Mouse (Mus musculus) kidney, postnatal 14 days (tissue): ENCODE data around the gene Cntn5.

Experiments used
- DNase-seq: peaks from one replicate; pipeline ENCODE4 v3.0.0; 2022; ENCODE audit warnings: mixed read lengths

The Cntn5 gene

DNA sequence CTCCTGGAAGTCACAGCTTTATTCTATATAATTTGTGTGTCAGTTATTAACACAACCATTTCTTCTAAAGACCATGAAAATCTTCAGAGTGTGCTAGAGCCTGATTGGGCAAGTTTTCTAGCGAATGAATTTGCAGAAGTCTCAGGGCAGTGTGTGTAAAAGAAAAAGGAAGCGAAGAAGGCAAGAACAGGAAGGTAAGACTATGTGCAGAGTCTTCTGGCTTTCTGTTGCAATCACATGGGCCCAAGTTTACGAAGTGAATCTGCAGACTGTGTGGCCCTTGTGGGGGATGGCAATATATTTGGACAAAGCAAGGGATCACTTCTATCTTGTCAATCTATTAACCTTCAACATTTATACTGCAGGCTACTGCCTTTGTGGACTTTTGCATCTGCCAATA is 1251.1 kb downstream of the Cntn5 start:
- DNase-seq, result no peak

DNA sequence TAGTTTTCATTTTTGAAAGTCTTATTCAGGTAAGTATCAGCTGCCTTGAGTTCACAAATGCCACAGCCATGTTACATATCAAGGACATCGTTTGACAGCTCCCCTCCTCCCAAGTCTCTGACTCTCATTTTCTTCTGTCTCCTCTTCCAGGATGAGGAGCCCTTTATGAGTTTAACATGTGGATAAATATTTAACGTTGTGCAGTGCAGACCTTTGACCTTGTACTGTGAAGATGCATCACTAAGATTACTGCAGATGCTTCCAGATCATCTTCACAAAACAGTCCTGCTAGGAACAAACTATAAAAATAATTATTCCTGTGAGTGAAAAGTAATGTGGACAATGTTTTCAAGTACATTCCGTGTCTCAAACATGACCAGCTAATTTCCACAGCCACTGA is 1257.2 kb downstream of the Cntn5 start:
- no peak for DNase-seq

DNA sequence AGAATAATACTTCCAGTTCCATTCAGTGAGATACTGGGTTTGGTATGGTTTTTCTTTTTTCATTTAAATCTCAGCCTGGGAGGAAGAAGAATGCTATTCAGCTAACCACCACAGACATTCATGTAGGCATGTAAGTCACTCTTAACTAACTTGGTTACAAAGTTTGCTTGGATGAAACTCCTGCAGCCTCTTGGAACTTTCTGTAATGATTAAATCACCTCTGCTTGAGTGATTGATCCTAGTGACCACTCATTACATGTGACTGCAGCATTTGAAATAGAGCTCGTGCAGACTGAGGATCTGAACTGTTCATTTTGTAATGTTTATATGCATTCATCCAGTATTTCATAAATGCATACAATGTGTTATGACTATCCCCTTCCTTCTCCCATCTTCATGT is 1258.3 kb downstream of the Cntn5 start:
- DNase-seq, result no peak
